Mouse (Mus musculus) embryonic fibroblast, embryonic 13.5 days (primary cell): ENCODE results near the gene Rcor1. TPM values are rescaled to one million over a fixed set of nuclear protein-coding genes. Genes with fewer than 3 reads are reported as not detected.

Experiments used
- H3K27ac ChIP-seq: 2 replicates; pipeline ENCODE4 v1.5.1; 2012; ENCODE audit warnings: low read length, control low read depth, inconsistent platforms; ENCODE audit not compliant: insufficient read depth
- H3K4me1 ChIP-seq: 2 replicates; pipeline ENCODE4 v1.6.1; 2011; ENCODE audit warnings: low read length; ENCODE audit not compliant: control insufficient read depth, insufficient read depth
- H3K4me3 ChIP-seq: 2 replicates; pipeline ENCODE4 v1.5.1; 2011; ENCODE audit warnings: mild to moderate bottlenecking, control low read depth, low read length; ENCODE audit not compliant: insufficient read depth
- CTCF ChIP-seq: IDR thresholded peaks from 2 replicates; pipeline ENCODE4 v1.5.1; 2011; ENCODE audit warnings: mild to moderate bottlenecking, control low read depth, low read length, moderate library complexity, borderline replicate concordance; ENCODE audit not compliant: insufficient read depth
- POLR2A ChIP-seq: IDR thresholded peaks from 2 replicates; pipeline ENCODE4 v1.6.1; 2011; ENCODE audit warnings: low read depth, mild to moderate bottlenecking, control low read depth, low read length, moderate library complexity
- polyA plus RNA-seq: library from polyadenylated mRNA; stranded (reverse); fragments of >200 nt; gene quantifications from 2 replicates; pipeline ENCODE4 v1.2.4, GENCODE M21; 2011; ENCODE audit warnings: low read depth; ENCODE audit not compliant: missing spikeins, insufficient read length

Gene Rcor1
- polyA plus RNA-seq, 1 experiment, result 49.2 TPM

DNA sequence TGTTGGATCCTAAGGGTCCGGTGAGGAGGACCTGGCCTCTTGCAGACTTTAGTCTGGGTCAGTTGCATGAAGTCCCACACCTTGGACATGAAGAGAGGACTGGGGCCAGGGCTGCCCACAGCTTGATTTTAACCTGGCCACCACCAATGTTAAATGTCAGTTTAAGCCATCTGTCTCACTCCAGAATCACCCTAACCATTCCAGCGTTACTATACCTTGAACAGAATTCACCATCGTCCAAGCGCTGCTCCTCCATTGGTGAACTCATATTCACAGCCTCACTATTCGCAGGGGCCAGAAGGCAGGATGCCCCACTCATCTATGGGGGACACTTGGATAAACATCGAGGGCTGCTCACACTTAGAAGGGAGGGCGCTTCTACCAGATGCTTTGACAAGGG lies 38.2 kb upstream of the Rcor1 start:
- Histone ChIP-seq H3K27ac (no peak overlapping the region), H3K4me1 (no peaks in the 10 kb centered on the region), H3K4me3 (no peak overlapping the region)
- TF ChIP-seq CTCF (no peak), POLR2A (no peak)

DNA sequence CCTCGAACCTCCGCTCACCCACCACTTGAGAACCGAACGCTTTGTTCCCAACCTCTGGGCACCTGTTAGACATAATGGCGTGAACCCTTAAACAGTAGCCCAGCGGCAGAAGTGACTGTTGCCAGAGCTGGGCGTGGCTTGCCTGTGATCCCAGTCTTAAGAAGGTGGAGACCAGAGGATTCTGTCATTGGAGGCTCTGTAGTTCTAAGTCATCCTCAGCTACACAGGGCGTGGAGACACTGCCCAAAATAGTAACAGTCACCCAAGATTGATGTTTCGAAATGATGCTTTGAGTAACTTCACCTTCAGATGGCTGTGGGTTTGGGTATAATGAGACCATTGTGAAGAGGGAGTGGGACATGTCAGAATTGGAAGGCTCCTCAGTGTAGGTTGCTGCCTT lies 35.0 kb upstream of the Rcor1 start:
- H3K27ac ChIP-seq, result no peak overlapping the region
- no peak for TF ChIP-seq CTCF
- TF ChIP-seq POLR2A, result no peak
- no peaks in the 10 kb centered on the region for H3K4me1 ChIP-seq
- H3K4me3 ChIP-seq, result no peak overlapping the region

DNA sequence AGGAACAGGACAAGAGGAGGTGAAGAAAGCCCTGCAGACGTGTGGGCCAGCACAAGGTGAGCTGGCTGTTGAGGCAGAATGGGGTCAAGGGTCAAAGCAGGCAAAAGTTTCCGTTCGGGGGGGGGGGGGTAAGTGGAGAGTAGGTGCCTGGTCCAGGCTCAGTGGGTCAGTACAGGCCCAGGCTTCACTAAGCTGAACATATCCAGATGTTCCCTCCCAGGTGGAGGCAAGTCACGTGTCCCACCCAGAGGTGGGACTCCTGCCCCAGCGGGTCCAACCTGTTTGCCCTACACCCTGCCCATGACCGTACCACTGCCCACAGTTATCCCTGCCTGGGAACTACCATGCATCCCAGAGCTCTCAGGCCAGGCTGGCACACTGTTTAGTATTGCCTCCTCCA lies 33.3 kb upstream of the Rcor1 start:
- no peak overlapping the region for H3K27ac ChIP-seq
- H3K4me1 ChIP-seq, result no peaks in the 10 kb centered on the region
- no peak overlapping the region for H3K4me3 ChIP-seq
- TF ChIP-seq POLR2A, result no peak
- TF ChIP-seq CTCF, result no peak

DNA sequence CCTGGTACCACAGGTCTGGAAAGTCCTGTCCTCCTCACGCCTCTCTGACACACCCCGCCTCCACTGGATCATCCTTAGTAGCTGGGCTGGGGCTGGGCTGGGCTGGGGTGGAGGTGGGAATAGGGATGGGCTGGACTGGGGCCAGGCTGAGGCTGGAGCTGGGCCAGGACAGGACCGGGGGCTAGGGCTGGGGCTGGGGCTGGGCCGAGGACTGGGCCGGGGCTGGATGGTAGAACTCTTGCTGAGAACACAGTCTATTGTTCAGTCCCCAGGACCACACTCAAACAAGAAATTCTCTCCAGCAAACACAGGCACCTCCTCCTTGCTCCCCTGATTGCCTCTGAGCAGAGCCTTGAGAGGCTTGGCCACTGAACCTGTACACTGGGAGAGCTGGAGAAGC lies 32.8 kb upstream of the Rcor1 start:
- Histone ChIP-seq H3K27ac (no peak overlapping the region), H3K4me3 (no peak overlapping the region), H3K4me1 (no peaks in the 10 kb centered on the region)
- TF ChIP-seq POLR2A, result no peak
- no peak for TF ChIP-seq CTCF

DNA sequence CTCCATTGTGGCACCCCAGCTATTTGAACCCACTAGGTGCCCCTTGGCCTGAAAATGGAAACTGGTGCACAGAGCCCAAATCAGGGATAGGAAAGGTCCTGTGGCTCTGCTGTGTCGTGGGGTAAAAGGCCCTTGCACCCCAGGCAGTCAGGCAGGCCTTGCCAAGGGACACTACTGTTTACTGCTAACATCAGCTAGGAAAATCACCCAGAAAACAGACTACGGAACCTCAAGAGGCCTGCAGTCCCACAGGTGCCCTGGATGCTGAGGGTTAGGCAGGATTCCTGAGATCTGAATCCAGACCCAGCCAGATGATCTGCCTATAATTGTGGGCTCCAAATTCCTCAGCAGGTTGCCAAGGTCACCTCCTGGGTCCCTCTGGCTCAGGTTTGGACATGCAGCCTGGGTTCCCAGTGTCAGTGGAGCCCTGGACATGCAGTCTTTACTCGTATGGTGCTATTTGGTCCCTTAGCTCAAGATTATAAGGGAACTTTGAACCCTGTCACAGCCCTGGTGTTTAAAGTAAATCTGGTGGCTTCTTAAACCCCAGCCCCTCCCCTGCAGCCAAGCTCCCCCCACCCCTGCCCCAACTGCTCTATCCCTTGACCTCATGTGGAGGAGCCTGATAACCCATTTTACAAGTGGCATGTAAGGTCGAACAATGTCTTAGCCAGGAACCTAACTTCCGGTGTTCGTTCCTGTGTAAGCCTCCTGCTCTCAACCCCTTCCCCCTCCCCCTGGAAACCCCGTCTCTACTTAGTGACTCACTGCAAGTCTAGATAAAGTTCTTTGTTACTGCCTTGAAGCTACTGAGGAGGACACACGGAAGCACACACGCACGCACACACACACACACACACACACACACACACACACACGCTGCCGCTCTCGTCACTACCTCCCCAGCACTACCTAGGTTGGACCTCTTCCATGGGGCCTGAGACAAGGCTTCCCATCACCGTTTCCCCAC lies 31.7 kb upstream of the Rcor1 start:
- H3K4me3 ChIP-seq, result no peak overlapping the region
- no peak overlapping the region for H3K27ac ChIP-seq
- TF ChIP-seq CTCF (no peak), POLR2A (no peak)
- H3K4me1 ChIP-seq, result no peaks in the 10 kb centered on the region

DNA sequence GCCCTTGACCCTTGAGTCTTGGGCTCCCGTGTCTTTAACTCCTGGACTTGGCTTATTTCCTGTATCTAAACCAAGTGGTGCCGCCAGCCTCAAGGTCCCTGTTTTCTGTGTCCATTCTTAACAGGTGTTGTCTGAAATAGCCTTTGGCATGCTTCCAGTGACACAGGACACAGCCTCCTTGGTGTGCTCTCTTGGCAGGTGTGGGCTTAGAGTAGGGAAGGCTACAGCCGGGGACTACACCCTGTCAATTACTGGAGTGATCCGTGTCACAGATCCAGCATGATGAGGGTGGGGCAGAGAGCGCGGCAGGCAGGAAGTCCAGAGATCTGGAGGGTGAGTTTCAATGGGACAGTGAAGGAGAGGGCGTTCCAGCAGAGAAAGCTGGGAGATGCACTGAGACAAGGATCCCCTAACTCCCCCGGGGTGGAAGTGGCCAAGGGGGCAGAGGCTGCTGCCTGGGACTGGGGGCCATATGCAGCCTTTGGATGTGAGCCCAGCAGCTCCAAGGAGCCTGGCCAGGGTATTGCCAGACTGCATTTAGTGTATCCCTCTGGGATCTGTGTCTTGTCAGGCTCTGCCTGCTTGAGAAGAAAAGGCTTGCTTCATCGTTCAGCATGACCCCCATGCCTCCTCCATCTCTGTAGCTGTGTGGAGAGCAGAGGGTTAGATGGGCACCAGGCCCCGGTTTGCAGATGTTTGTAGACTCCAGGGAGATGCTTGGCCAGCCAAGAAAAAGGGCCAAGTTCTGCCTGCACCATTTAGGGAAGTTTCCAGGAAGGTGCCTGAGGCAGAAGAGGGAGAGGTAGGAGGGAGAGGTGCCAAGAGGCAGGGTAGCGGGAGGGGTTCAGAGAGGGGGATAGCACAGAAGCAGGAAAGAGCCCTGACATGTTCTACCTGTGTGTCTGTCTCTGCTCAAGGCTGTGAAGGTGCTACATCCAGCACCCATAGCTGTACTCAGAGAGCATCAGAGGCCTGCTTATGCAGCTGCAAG lies 30.4 kb upstream of the Rcor1 start:
- Histone ChIP-seq H3K4me1 (no peaks in the 10 kb centered on the region), H3K27ac (no peak overlapping the region), H3K4me3 (no peak overlapping the region)
- TF ChIP-seq CTCF, result no peak
- TF ChIP-seq POLR2A, result no peak

DNA sequence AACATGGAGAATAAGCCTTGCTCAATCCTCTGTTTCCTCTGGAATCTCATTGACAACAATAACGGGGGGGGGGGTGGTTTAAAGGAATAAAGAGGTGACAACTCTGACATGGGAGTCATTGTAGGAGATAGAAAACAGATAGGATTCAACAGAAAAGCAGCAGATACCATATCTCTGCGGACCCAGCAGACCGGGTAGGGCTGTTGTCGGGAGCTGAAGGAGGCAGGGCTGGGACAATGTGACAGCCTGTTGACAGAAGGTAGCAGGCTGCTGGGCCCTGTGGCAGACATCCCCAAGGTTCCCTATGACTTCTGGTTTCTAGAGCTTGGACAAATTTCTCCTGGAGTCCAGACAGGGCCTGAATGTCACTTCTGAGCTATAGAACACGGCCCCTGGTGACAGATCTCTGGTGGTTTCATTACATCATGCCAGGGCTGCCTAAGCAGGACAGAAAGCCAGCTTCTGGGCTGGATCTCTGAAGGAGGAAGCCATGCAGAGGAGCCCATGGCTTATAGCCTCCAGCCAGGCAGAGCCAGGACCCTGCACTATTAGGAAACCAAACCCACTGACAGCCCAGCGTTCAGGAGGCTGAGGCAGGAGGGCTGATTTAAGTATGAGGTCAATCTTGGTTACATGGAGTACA lies 29.4 kb upstream of the Rcor1 start:
- Histone ChIP-seq H3K27ac (no peak overlapping the region), H3K4me1 (no peaks in the 10 kb centered on the region), H3K4me3 (no peak overlapping the region)
- TF ChIP-seq POLR2A, result no peak
- TF ChIP-seq CTCF, result no peak

DNA sequence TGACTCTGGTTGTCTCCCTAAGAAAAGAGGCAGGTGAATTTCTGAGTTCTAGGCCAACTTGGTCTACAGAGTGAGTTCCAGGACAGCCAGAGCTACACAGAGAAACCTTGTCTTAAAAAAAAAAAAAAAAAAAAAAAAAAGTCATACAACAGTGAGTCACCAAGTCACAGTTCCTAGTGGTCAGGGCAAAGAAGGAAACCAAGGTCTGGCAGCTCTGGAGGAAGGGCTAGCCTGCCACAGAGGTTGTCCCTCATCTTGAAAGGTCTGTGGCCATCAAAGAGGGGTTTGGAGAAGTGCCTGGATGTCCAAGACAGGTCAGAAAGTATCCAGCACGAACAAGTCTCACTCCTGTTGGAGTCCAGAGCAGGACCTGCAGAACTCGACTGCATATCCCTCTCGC lies 22.3 kb upstream of the Rcor1 start:
- Histone ChIP-seq H3K27ac (no peak overlapping the region), H3K4me1 (no peaks in the 10 kb centered on the region), H3K4me3 (no peak overlapping the region)
- TF ChIP-seq POLR2A (no peak), CTCF (no peak)

DNA sequence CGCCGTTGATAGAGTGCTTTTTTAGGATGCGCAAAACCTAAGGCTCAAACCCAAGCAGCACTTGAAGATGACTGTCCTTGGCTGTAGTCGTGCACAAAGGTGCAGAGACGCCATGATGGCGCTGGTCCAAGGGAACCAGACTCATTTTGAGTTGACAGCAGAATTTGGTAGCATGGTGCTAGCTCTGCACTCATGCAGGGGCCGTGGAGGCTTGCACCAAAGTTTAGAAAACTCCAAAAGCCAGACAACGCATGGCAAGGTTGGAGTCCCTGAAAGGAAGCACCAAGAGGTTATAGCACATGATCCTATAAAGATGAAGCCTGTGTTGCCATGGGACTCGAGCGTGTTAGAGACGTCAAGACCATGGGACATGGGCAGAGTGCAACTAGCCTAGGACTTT lies 21.1 kb upstream of the Rcor1 start:
- TF ChIP-seq CTCF, result no peak
- no peak for TF ChIP-seq POLR2A
- no peak overlapping the region for H3K27ac ChIP-seq
- H3K4me1 ChIP-seq, result no peaks in the 10 kb centered on the region
- H3K4me3 ChIP-seq, result no peak overlapping the region

DNA sequence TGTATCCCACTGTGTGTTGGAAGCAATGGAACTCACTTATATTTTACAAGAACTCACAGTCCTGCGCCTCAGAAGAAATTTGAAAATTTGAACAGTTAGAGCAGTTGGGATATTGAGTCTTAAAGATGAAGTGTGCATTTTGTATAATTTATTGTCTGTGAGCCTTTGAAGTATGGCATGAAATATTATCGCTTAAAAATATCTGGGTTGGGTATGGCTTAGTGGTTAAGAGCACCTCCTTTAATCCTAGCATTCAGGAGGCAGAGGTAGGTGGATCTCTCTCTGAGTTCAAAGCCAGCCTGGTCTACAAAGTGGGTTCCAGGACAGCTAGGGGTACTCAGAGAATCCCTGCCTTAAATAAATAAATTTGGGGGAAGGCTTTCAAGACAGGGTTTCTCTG lies 20.1 kb upstream of the Rcor1 start:
- H3K4me1 ChIP-seq, result no peaks in the 10 kb centered on the region

More for the DNA sequence above, 20.1 kb upstream of the Rcor1 start:
- Histone ChIP-seq H3K4me3 (no peak overlapping the region), H3K27ac (no peak overlapping the region)
- TF ChIP-seq POLR2A (no peak), CTCF (no peak)
